Mouse (Mus musculus) forelimb bud, embryonic 11.5 days (tissue): ENCODE results near the gene S100a11.
A peak's percentile ranks its signal among the peaks of the same experiment; 100 is the strongest.
"Not testable (repeated sequence)": the region's sequence is repeated elsewhere in the genome, so short reads cannot be mapped to it uniquely, and the experiment has no call there.

Source experiments
- DNase-seq: peaks from one replicate; pipeline ENCODE4 v3.0.0-alpha.2; 2012; ENCODE audit warnings: low read depth, low spot score

S100a11 gene

GRCm38 (mm10) chr3:93521462-93522057 is 1.3 kb downstream of the S100a11 start:
- no peak for DNase-seq

GRCm38 (mm10) chr3:93522611-93523010 is 2.3 kb downstream of the S100a11 start:
- DNase-seq, result peak; percentile 59

- DNase-seq, result no peak
Measured at GRCm38 (mm10) chr3:93527300-93527699, 7.0 kb downstream of the S100a11 start.

GRCm38 (mm10) chr3:93528807-93529206 is 8.5 kb downstream of the S100a11 start:
- no peak for DNase-seq

GRCm38 (mm10) chr3:93537068-93537576 is 16.8 kb downstream of the S100a11 start:
- no peak for DNase-seq

- DNase-seq, result no peak
Measured at GRCm38 (mm10) chr3:93538486-93538885, 18.2 kb downstream of the S100a11 start.

GRCm38 (mm10) chr3:93541501-93541900 is 21.2 kb downstream of the S100a11 start:
- DNase-seq, result no peak

GRCm38 (mm10) chr3:93544170-93544569 is 23.9 kb downstream of the S100a11 start:
- DNase-seq, result not testable (repeated sequence)

- DNase-seq, result peak; percentile 75
Measured at GRCm38 (mm10) chr3:93547099-93547648, 26.9 kb downstream of the S100a11 start.

GRCm38 (mm10) chr3:93547749-93548540 is 27.7 kb downstream of the S100a11 start:
- no peak for DNase-seq

GRCm38 (mm10) chr3:93548541-93549266 is 28.4 kb downstream of the S100a11 start:
- DNase-seq, result no peak

- no peak for DNase-seq
Measured at GRCm38 (mm10) chr3:93549986-93550385, 29.7 kb downstream of the S100a11 start.

- DNase-seq, result no peak
Measured at GRCm38 (mm10) chr3:93551950-93552901, 31.9 kb downstream of the S100a11 start.

GRCm38 (mm10) chr3:93553311-93553710 is 33.0 kb downstream of the S100a11 start:
- DNase-seq, result no peak

GRCm38 (mm10) chr3:93553765-93554378 is 33.6 kb downstream of the S100a11 start:
- no peak for DNase-seq

- no peak for DNase-seq
Measured at GRCm38 (mm10) chr3:93554379-93554980, 34.2 kb downstream of the S100a11 start.

GRCm38 (mm10) chr3:93554981-93555877 is 34.9 kb downstream of the S100a11 start, which contains the start of gene S100a10:
Gene S100a10, plus strand, starts transcription at chr3:93555080.
- DNase-seq, result no peak

- no peak for DNase-seq
Measured at GRCm38 (mm10) chr3:93555878-93556254, 35.6 kb downstream of the S100a11 start.

- no peak for DNase-seq
Measured at GRCm38 (mm10) chr3:93556599-93556998, 36.3 kb downstream of the S100a11 start.
